Mouse (Mus musculus): ENCODE data around the gene Ndufb2.

GRCm38 (mm10) chr6:39600851-39601250 lies 8.5 kb downstream of the Ndufb2 start:
- no peak for TF ChIP-seq GATA1 (IDR thresholded peaks at IDR 0.05; ENCODE audit: borderline replicate concordance, low read length)
- no peak for TF ChIP-seq CTCF (IDR thresholded peaks at IDR 0.05; ENCODE audit: low read depth, low read length)
- TF ChIP-seq POLR2AphosphoS5 (IDR thresholded peaks at IDR 0.05; ENCODE audit: insufficient replicate concordance, low read depth, low read length): no peak
- TF ChIP-seq TAL1 (conservative IDR thresholded peaks at IDR 0.05; ENCODE audit: low read depth, low read length): no peak

All from G1E (cell line).